Mouse (Mus musculus) E14TG2a.4 (cell line): ENCODE measurements at regions not wholly inside any gene's neighbourhood (a gene's known extent, or its start where the extent isn't known, plus 50 kb on each side); places are given as distances from the start of the nearest gene placed in this dataset.
A peak's percentile ranks its signal among the peaks of the same experiment; 100 is the strongest.

ENCODE experiments used
- H3K27me3 ChIP-seq: 2 replicates; pipeline ENCODE4 v1.6.1; 2014; ENCODE audit warnings: low read length, control low read depth; ENCODE audit not compliant: insufficient read depth
- H3K36me3 ChIP-seq: 2 replicates; pipeline ENCODE4 v1.6.1; 2014; ENCODE audit warnings: low read length, control low read depth; ENCODE audit not compliant: insufficient read depth
- H3K4me1 ChIP-seq: replicated peaks from 2 replicates; pipeline ENCODE4 v1.6.1; 2014; ENCODE audit warnings: low read depth, low read length, control low read depth
- H3K4me3 ChIP-seq: replicated peaks from 2 replicates; pipeline ENCODE4 v1.5.1; 2014; ENCODE audit warnings: mild to moderate bottlenecking, low read length
- H3K9me3 ChIP-seq: 2 replicates; pipeline ENCODE4 v1.6.1; 2014; ENCODE audit warnings: low read length, control low read depth
- CTCF ChIP-seq: conservative IDR thresholded peaks from 2 replicates; pipeline ENCODE4 v1.5.1; 2014; ENCODE audit warnings: low read length
- NANOG ChIP-seq: IDR thresholded peaks from 2 replicates; pipeline ENCODE4 v1.6.1; 2014; ENCODE audit warnings: borderline replicate concordance, low read length, mixed read lengths
- POU5F1 ChIP-seq: IDR thresholded peaks from 2 replicates; pipeline ENCODE4 v1.6.1; 2014; ENCODE audit warnings: low read length, borderline replicate concordance

- no peak for TF ChIP-seq POU5F1
- TF ChIP-seq CTCF = no peak
- no peak for TF ChIP-seq NANOG
- peaks cover 7% of the 10 kb centered on the region for H3K4me1 ChIP-seq
- H3K27me3 ChIP-seq = no peaks in the 10 kb centered on the region
- H3K9me3 ChIP-seq = no peaks in the 10 kb centered on the region
- H3K4me3 ChIP-seq = no peak overlapping the region
- H3K36me3 ChIP-seq = no peaks in the 10 kb centered on the region
Observed at GRCm38 (mm10) chr15:62468076-62468475, 1376.9 kb downstream of the Gsdmc2 start.

GRCm38 (mm10) chr15:62466856-62467255 is 1378.1 kb downstream of the Gsdmc2 start:
- Histone ChIP-seq H3K4me1 (peaks cover 19% of the 10 kb centered on the region), H3K27me3 (no peaks in the 10 kb centered on the region), H3K9me3 (no peaks in the 10 kb centered on the region), H3K36me3 (no peaks in the 10 kb centered on the region), H3K4me3 (no peak overlapping the region)
- TF ChIP-seq CTCF = no peak
- TF ChIP-seq NANOG = no peak
- no peak for TF ChIP-seq POU5F1

GRCm38 (mm10) chr15:62465026-62465839 is 1379.7 kb downstream of the Gsdmc2 start:
- Histone ChIP-seq H3K4me1 (peaks cover 35% of the 10 kb centered on the region), H3K27me3 (no peaks in the 10 kb centered on the region), H3K4me3 (no peak overlapping the region), H3K9me3 (no peaks in the 10 kb centered on the region), H3K36me3 (no peaks in the 10 kb centered on the region)
- TF ChIP-seq POU5F1 (no peak), CTCF (peak; percentile 29; the same call in 1 of the 2 replicates), NANOG (no peak)

DNA sequence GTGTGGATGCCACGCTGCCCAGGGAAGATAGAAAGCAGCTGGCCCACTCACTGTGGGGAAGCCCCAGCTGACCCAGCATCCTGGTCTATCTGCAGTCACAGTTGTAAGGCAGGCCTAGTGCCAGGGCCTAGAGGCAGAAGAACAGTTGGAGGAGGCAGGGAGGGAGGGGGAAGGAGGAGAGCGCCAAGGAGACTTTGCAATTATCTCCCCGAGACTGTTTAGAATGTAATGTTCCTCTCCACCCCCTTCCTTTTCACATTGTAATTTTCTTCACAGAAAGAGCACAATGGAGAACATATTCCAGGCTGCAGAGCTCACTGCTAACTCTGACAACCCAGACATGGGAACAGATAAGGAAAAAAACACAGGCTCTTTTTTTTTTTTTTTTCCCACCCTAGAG is 1382.3 kb downstream of the Gsdmc2 start:
- H3K4me3 ChIP-seq = no peak overlapping the region
- TF ChIP-seq CTCF (no peak), NANOG (peak; percentile 15; the same call in 1 of the 2 replicates), POU5F1 (no peak)
- no peaks in the 10 kb centered on the region for H3K9me3 ChIP-seq
- H3K27me3 ChIP-seq = no peaks in the 10 kb centered on the region
- peaks cover 49% of the 10 kb centered on the region for H3K4me1 ChIP-seq
- H3K36me3 ChIP-seq = no peaks in the 10 kb centered on the region

- no peak for TF ChIP-seq NANOG
- TF ChIP-seq CTCF = no peak
- TF ChIP-seq POU5F1 = no peak
- Histone ChIP-seq H3K27me3 (no peaks in the 10 kb centered on the region), H3K36me3 (no peaks in the 10 kb centered on the region), H3K4me3 (no peak overlapping the region), H3K4me1 (peaks cover 60% of the 10 kb centered on the region), H3K9me3 (no peaks in the 10 kb centered on the region)
Observed at GRCm38 (mm10) chr15:62461398-62462051, 1383.5 kb downstream of the Gsdmc2 start.

- no peaks in the 10 kb centered on the region for H3K36me3 ChIP-seq
- H3K4me3 ChIP-seq = no peak overlapping the region
- no peaks in the 10 kb centered on the region for H3K27me3 ChIP-seq
- H3K9me3 ChIP-seq = no peaks in the 10 kb centered on the region
- no peak for TF ChIP-seq CTCF
- TF ChIP-seq POU5F1 = no peak
- H3K4me1 ChIP-seq = peaks cover 60% of the 10 kb centered on the region
Observed at GRCm38 (mm10) chr15:62460724-62461123, 1384.3 kb downstream of the Gsdmc2 start.

DNA sequence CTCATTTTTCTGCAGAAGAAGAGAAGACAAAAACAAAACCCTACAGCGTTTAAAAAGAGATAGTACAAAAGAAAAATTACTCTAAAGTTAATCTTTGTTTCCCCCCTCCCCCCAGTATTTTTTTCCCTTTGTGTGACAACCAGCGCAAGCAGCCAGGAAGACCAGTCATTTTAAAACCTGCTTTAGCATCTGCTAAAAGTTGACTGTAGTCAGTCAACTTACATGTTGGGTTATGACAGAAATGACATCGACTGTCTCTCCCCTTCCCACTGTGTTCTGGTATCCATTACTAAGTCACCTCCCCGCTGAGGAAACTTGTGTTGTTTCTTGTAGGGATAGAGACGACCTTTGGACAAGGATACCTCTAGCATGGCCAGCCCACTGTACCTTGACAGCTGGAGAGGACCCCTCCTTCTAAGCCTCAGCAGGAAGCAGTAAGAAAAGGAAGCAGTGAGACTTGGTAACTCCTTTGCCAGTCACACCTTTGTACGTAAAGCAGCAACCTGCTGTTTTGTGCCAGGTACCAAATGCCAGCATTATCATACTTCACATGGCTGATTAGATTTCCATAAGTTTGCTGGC is 1384.9 kb downstream of the Gsdmc2 start:
- no peak overlapping the region for H3K4me3 ChIP-seq
- TF ChIP-seq NANOG = no peak
- TF ChIP-seq CTCF = no peak
- no peak for TF ChIP-seq POU5F1
- H3K4me1 ChIP-seq = peaks cover 60% of the 10 kb centered on the region
- no peaks in the 10 kb centered on the region for H3K36me3 ChIP-seq
- H3K9me3 ChIP-seq = no peaks in the 10 kb centered on the region
- H3K27me3 ChIP-seq = no peaks in the 10 kb centered on the region

DNA sequence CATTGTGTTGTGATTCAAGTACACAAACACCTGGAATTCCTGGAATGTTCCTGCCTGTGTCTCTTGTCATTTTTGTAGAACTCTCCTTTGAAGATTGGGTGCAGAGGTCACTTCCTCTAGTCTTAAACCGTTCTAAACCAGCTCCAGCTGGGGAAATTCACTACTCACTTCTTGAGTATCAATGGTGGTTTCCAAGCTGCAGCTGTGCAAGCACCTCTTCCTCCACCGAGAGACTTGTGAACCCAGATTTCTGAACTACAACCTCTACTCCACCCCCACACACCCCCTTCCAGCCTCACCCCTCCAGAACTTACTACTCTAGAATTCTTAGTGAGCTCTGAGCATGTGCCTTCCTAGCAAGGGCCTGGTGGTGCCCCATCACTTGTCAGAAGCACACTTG is 1387.0 kb downstream of the Gsdmc2 start:
- no peaks in the 10 kb centered on the region for H3K27me3 ChIP-seq
- no peaks in the 10 kb centered on the region for H3K9me3 ChIP-seq
- no peak overlapping the region for H3K4me3 ChIP-seq
- H3K36me3 ChIP-seq = no peaks in the 10 kb centered on the region
- H3K4me1 ChIP-seq = peaks cover 52% of the 10 kb centered on the region
- TF ChIP-seq NANOG (no peak), POU5F1 (no peak), CTCF (no peak)
